Mouse (Mus musculus) bone marrow, adult 2 months (tissue): ENCODE measurements around the gene Nfam1. TPM values are rescaled to one million over a fixed set of nuclear protein-coding genes. Genes with fewer than 3 reads are reported as not detected.

ENCODE experiments used
- H3K27ac ChIP-seq: fragments of 200-500 bp; 2 replicates; pipeline ENCODE4 v1.5.1; 2012; ENCODE audit warnings: low read depth, mild to moderate bottlenecking, control low read depth, inconsistent platforms, low read length; ENCODE audit not compliant: control insufficient read depth, poor library complexity, insufficient read depth
- H3K4me1 ChIP-seq: fragments of 200-500 bp; 2 replicates; pipeline ENCODE4 v1.6.1; 2011; ENCODE audit warnings: low read length; ENCODE audit not compliant: control insufficient read depth, insufficient read depth
- H3K4me3 ChIP-seq: fragments of 200-500 bp; replicated peaks from 2 replicates; pipeline ENCODE3; 2011; ENCODE audit warnings: mild to moderate bottlenecking, low read depth, low read length, control low read depth; ENCODE audit not compliant: control insufficient read depth
- CTCF ChIP-seq: fragments of 200-500 bp; IDR thresholded peaks from 2 replicates; pipeline ENCODE4 v1.5.1; 2011; ENCODE audit warnings: low read length, control low read depth; ENCODE audit not compliant: control insufficient read depth, insufficient read depth
- POLR2A ChIP-seq: fragments of 200-500 bp; IDR thresholded peaks from 2 replicates; pipeline ENCODE4 v1.6.1; 2011; ENCODE audit warnings: low read depth, mild to moderate bottlenecking, control low read depth, low read length, borderline replicate concordance; ENCODE audit not compliant: control insufficient read depth
- WGBS: fragments of 180-500 bp; shearing (Covaris S2); methylation state at CpG from one replicate; pipeline ENCODE4 v1.1.7; 2018; 5-methylcytosine and 5-hydroxymethylcytosine counted together
- polyA plus RNA-seq: library from polyadenylated mRNA; stranded (reverse); fragments of >200 nt; gene quantifications from 2 replicates; pipeline ENCODE4 v1.2.4, GENCODE M21; 2011; ENCODE audit warnings: low replicate concordance; ENCODE audit not compliant: missing spikeins, insufficient read depth, insufficient read length

The Nfam1 gene
- polyA plus RNA-seq, 1 experiment, result 69.6 TPM

DNA sequence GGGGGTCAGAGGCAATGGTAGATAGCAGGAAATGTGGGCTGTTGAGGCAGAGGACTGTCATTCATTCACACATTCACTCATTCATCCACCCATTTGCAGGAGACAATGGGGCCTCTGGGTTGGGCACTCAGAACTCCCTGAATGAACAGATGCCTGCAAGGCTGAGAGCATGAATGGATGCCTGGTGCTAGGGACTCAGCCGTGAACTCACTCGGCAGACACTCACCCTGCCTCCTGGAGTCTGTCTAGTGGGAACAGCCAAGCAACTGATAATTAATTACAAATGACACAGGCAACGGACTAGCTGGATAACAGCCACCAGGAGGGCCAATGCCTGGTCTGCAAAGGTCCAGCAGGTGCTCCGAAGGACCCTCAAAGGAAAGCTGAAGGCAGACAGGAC is 80.0 kb downstream of the Nfam1 start:
- H3K4me3 ChIP-seq, result no peak overlapping the region
- TF ChIP-seq CTCF, result no peak
- no peak for TF ChIP-seq POLR2A
- WGBS, result 83% methylated on average over 4 of the region's 4 CpGs
- no peaks in the 10 kb centered on the region for H3K4me1 ChIP-seq
- H3K27ac ChIP-seq, result no peak overlapping the region

- Histone ChIP-seq H3K27ac (no peak overlapping the region), H3K4me3 (no peak overlapping the region), H3K4me1 (no peaks in the 10 kb centered on the region)
- TF ChIP-seq POLR2A (no peak), CTCF (no peak)
- WGBS, result 18% methylated on average over 20 of the region's 20 CpGs
Observed at GRCm38 (mm10) chr15:82952292-82952705, 80.8 kb downstream of the Nfam1 start.

- 82% methylated on average over 8 of the region's 8 CpGs for WGBS
- Histone ChIP-seq H3K27ac (no peak overlapping the region), H3K4me3 (no peak overlapping the region), H3K4me1 (no peaks in the 10 kb centered on the region)
- TF ChIP-seq POLR2A, result no peak
- no peak for TF ChIP-seq CTCF
Observed at GRCm38 (mm10) chr15:82950246-82950645, 82.9 kb downstream of the Nfam1 start.

GRCm38 (mm10) chr15:82947431-82947830 is 85.7 kb downstream of the Nfam1 start:
- TF ChIP-seq CTCF (no peak), POLR2A (no peak)

DNA sequence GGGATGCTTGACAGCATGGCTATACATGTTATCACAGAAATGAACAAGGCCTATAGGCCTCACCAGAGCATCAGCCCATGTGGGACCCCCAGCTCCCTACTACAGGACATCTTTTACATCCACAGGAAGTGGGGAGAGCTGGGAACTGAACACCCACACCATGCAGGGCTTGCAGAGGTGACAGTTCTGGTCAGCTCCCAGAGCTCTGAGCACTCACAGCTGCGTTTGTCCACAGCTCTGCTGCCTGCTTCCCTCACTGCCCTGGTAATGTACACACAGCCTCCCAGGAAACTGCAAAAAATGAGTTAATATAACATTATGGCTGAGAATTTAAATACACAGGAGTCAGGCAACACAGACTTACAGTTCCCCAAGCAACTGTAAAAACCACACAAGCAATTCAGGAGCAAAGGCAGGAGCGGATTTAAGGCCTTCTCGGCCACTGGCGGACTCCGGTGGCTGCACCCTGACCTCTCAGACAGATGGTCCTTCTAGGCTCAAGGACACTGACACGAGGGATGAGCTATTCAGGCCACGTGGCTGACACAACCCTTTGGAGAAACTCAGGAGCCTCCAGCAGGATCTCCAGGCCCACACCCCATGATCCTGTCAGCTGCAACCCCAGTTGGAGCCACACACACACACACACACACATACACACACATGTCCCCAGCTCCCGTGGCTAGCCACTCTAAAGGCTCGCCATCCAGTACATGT is 88.5 kb downstream of the Nfam1 start:
- TF ChIP-seq POLR2A (no peak), CTCF (no peak)
- Histone ChIP-seq H3K4me1 (no peaks in the 10 kb centered on the region), H3K4me3 (no peak overlapping the region), H3K27ac (no peak overlapping the region)
- WGBS, result 79% methylated on average over 9 of the region's 9 CpGs

More at GRCm38 (mm10) chr15:82947431-82947830, 85.7 kb downstream of the Nfam1 start:
- Histone ChIP-seq H3K4me3 (no peak overlapping the region), H3K27ac (no peak overlapping the region), H3K4me1 (no peaks in the 10 kb centered on the region)
- 77% methylated on average over 5 of the region's 5 CpGs for WGBS

Other genes with a start within 250 kb of the Nfam1 start
- gene Cyp2d26, start 239.0 kb downstream of the Nfam1 start, polyA plus RNA-seq, result 0.86 and 3.2 TPM in 2 replicates
- gene Tcf20, start 45.4 kb downstream of the Nfam1 start, polyA plus RNA-seq, result 13.8 and 26.4 TPM in 2 replicates
- 22.8 and 31.5 TPM in 2 replicates for gene Serhl, start 56.2 kb upstream of the Nfam1 start, polyA plus RNA-seq
- gene Rrp7a, start 89.5 kb upstream of the Nfam1 start, polyA plus RNA-seq, result 24.6 and 31.6 TPM in 2 replicates
- 24.6 and 42.3 TPM in 2 replicates for gene Poldip3, start 116.1 kb upstream of the Nfam1 start, polyA plus RNA-seq
- 53.6 and 59.1 TPM in 2 replicates for gene Cyb5r3, start 139.3 kb upstream of the Nfam1 start, polyA plus RNA-seq
- gene A4galt, start 218.5 kb upstream of the Nfam1 start, polyA plus RNA-seq, result 1.1 and 4.7 TPM in 2 replicates